ENCODE assay signal across 8 mouse cellular contexts in the genomic region with DNA sequence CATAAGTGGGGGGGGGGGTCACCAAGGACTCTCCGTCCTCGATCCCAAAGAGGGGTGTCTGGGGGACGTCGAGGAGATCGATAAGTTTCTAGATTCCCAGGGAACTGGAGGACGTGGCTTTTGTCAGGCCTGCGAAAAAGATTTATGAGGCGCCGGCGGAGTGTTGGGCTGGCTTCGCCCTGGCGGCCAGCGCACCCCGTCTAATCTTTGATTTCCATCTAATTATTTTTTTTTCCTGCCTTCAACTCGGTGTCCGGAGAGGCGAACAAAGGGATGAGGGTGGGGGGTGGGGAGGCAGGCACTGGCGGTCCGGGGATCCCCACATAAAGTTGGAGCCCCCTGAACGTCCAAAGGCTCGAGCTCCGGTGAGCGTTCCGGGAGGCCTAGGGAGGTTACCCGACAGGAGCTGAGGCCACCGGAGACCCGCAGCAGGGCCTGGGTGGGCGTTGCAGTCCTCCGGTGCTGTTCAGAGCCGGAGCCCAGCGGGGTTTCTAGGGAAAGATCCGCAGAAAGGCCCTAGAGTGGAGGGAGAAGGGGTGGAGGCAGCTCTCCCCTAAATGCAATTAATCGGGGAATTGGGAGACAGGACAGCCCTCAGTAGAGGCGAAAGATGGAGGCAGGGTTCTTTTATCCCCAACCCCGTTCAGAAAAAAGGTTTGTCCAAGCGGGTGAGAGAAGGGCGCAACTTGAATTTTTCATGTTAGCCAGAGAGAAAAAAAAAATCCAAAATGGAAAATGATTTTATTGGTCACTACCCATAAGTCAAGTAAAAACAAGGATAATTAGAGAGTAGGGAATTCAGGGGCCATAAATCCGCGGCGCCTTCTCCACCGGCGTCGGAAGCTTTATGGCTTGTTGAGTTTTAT. TPM values are rescaled to one million over a fixed set of nuclear protein-coding genes. Genes with fewer than 3 reads are reported as not detected.
A peak's percentile ranks its signal among the peaks of the same experiment; 100 is the strongest.
DNase-seq lines count a peak whose midpoint lies in the region; ATAC-seq and TF ChIP-seq lines count a peak whose summit lies in the region.

No protein-coding gene starts in this region.

- H3K4me1 ChIP-seq in cortical plate, adult 2 months (ENCODE audit: control insufficient read depth, insufficient read depth, low read length), result no peaks in the 10 kb centered on the region; the same call in 1 of the 2 replicates
- peaks cover 44% of the 10 kb centered on the region for H3K4me1 ChIP-seq in limb, embryonic 11.5 days (ENCODE audit: control insufficient read depth, insufficient read depth, low read length)
- H3K4me1 ChIP-seq in midbrain, embryonic 16.5 days (ENCODE audit: control insufficient read depth, insufficient read depth, low read length), result peaks cover 42% of the 10 kb centered on the region

- no peak for ATAC-seq in limb, embryonic 11.5 days (ENCODE audit: insufficient number of reproducible peaks, low FRiP score, low TSS enrichment, low read depth)
- no peak for ATAC-seq in midbrain, embryonic 16.5 days

- H3K27ac ChIP-seq in cortical plate, adult 2 months (ENCODE audit: insufficient read depth, low read length), result peak overlapping the region; percentile 18; the same call in 1 of the 2 replicates
- H3K27ac ChIP-seq in limb, embryonic 11.5 days (replicated peaks; ENCODE audit: low read depth, low read length), result peak overlapping the region; percentile 97
- H3K27ac ChIP-seq in midbrain, embryonic 16.5 days (ENCODE audit: low read length), result peak overlapping the region; percentile 93

- H3K27me3 ChIP-seq in limb, embryonic 11.5 days (ENCODE audit: control insufficient read depth, insufficient read depth, low read length), result no peaks in the 10 kb centered on the region
- no peaks in the 10 kb centered on the region for H3K27me3 ChIP-seq in midbrain, embryonic 16.5 days (ENCODE audit: control insufficient read depth, insufficient read depth, low read depth, low read length)

- TF ChIP-seq CTCF in cortical plate, adult 2 months (IDR thresholded peaks at IDR 0.05; ENCODE audit: extremely low read depth, insufficient read depth, low read length), result no peak

- no peaks in the 10 kb centered on the region for H3K36me3 ChIP-seq in limb, embryonic 11.5 days (ENCODE audit: control insufficient read depth, insufficient read depth, low read length)
- no peaks in the 10 kb centered on the region for H3K36me3 ChIP-seq in midbrain, embryonic 16.5 days (ENCODE audit: control insufficient read depth, insufficient read depth, low read length)

- intact Hi-C loops in heart, postnatal 36 days (cut with DNase I), result loop anchor here (1.0 to 2.0 kb wide), 3 partner anchors 48 to 119 kb away; no protein-coding TSS in a partner anchor

- no peak for TF ChIP-seq POLR2A in cortical plate, adult 2 months (IDR thresholded peaks at IDR 0.05; ENCODE audit: extremely low read depth, insufficient read depth, low read length)

- under 1% methylated on average over 43 of the region's 43 CpGs for WGBS in limb, embryonic 11.5 days
- WGBS in midbrain, embryonic 16.5 days, result under 1% methylated on average over 43 of the region's 43 CpGs

- H3K4me3 ChIP-seq in cortical plate, adult 2 months (ENCODE audit: insufficient read depth, low read length), result peak overlapping the region; percentile 85
- peak overlapping the region; percentile 86 for H3K4me3 ChIP-seq in limb, embryonic 11.5 days (ENCODE audit: low read depth, low read length)
- H3K4me3 ChIP-seq in midbrain, embryonic 16.5 days (ENCODE audit: low read depth, low read length), result peak overlapping the region; percentile 88

- H3K4me2 ChIP-seq in limb, embryonic 11.5 days (ENCODE audit: low read depth, severe bottlenecking), result peak overlapping the region; percentile 72
- peak overlapping the region; percentile 99 for H3K4me2 ChIP-seq in midbrain, embryonic 16.5 days (ENCODE audit: low read length)

- H3K9ac ChIP-seq in limb, embryonic 11.5 days (ENCODE audit: low read length), result peak overlapping the region; percentile 99
- H3K9ac ChIP-seq in midbrain, embryonic 16.5 days (ENCODE audit: low read depth, low read length), result peak overlapping the region; percentile 98

- no peaks in the 10 kb centered on the region for H3K9me3 ChIP-seq in limb, embryonic 11.5 days (ENCODE audit: control insufficient read depth, low read length)
- H3K9me3 ChIP-seq in midbrain, embryonic 16.5 days (replicated peaks; ENCODE audit: control insufficient read depth, low read length, poor library complexity, severe bottlenecking), result no peaks in the 10 kb centered on the region

- DNase-seq in cerebellum, postnatal 25 days, result peak; percentile 53 to 59
- no peak for DNase-seq in cerebellum, adult 11 months
- DNase-seq in heart, postnatal 36 days, result peak; percentile 36 to 60
- DNase-seq in limb, embryonic 11.5 days (ENCODE audit: low spot score), result peak; percentile 82
- no peak for DNase-seq in right cerebral cortex, postnatal 10 days (ENCODE audit: low spot score in 2 of 2)
- no peak for DNase-seq in natural killer cell, adult 2 months (ENCODE audit: low spot score in 2 of 2)

RNA-seq across cellular contexts. Expression of gene Slc38a10, which starts 36.3 kb away (rescaled TPM):
- polyA plus RNA-seq in cortical plate, adult 2 months (2012; rRNA removed), result 57.7 and 60.3 TPM in 2 replicates
- 10 to 100 TPM; 79.8 to 81.1 TPM for total RNA-seq in heart, postnatal 36 days (2021)
- polyA plus RNA-seq in limb, embryonic 11.5 days (2014; fragmentation: Nextera tagmentation; extraction: Ambion mirVana), result 46.1 and 53.2 TPM in 2 replicates
- 118 TPM in 2 replicates for polyA plus RNA-seq in midbrain, embryonic 16.5 days (2015; fragmentation: Nextera tagmentation; extraction: Ambion mirVana)

RNA-seq across cellular contexts. Expression of gene Bahcc1, which starts 45.3 kb away (rescaled TPM):
- 10.1 and 10.2 TPM in 2 replicates for polyA plus RNA-seq in cortical plate, adult 2 months (2012; rRNA removed)
- 10 to 100 TPM in 1 of 2 experiments, 1 to 10 TPM in 1; 8.5 to 11.2 TPM for total RNA-seq in heart, postnatal 36 days (2021)
- 24.9 and 27.6 TPM in 2 replicates for polyA plus RNA-seq in limb, embryonic 11.5 days (2014; fragmentation: Nextera tagmentation; extraction: Ambion mirVana)
- polyA plus RNA-seq in midbrain, embryonic 16.5 days (2015; fragmentation: Nextera tagmentation; extraction: Ambion mirVana), result 9.7 and 13.7 TPM in 2 replicates

Comparison
In these comparisons a context has a peak if more than half of its experiments do, and no peak if none do; other contexts are left out.
1. DNase-seq: peak in cerebellum, postnatal 25 days (2 of 2), heart, postnatal 36 days (2 of 2) and limb, embryonic 11.5 days (single experiment); none in cerebellum, adult 11 months (single experiment), right cerebral cortex, postnatal 10 days (0 of 2) and natural killer cell, adult 2 months (0 of 2).
2. H3K27ac ChIP-seq: peak in every context shown above with its lines; median percentile 97 in limb, embryonic 11.5 days; 93 in midbrain, embryonic 16.5 days; 18 in cortical plate, adult 2 months.
3. Peak in every context shown above with its lines, with median percentiles within 50 percentile points of each other: H3K4me3 ChIP-seq.